Mouse (Mus musculus): ENCODE results near the gene Crcp.

Crcp gene

DNA sequence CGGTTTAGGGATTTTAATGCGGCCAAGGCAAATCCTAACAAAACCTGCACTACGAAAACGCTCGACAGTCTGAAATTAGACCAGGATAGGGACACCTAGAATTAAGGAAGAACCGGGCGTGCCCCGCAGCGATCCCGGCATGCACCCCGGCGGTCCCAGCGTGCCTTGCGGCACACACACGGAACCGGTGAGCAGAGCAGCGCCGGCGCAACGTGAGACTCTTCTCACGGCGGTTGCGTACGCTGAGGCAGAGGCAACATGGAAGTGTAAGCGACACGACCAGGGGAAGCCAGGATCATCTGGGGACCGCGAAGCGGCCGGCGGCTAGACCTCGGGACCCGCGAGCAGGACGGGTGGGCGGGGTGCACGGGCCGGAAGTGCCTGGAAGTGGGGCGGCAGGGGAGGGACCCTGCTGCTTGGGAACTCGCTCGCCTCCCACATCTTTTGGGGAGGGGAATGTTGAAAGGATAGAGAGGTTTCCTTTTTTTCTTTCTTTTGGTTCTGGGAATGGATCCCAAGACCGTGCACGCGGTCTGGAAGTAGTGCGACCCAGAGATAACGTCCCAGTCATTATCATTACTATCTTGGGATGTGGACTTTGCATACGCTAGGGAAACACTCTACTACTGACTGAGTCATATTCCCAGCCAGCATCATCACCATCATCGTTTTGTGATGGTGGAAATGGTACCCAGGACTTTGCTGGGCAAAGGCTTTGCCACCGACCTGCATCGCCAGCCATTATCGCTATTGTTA lies at the start of gene Crcp, which contains the start of gene Asl:
Gene Crcp (plus strand): TSS at position 149 of the 756 bp plus-strand sequence.
Gene Asl (minus strand): TSS at position 106 of the 756 bp plus-strand sequence.
- TF ChIP-seq NANOG (IDR thresholded peaks at IDR 0.05; ENCODE audit: borderline replicate concordance, low read length) (no peak), CTCF (conservative IDR thresholded peaks at IDR 0.05; ENCODE audit: low read length) (no peak), POU5F1 (IDR thresholded peaks at IDR 0.05; ENCODE audit: borderline replicate concordance, low read length) (no peak)
- H3K4me3 ChIP-seq (replicated peaks; ENCODE audit: low read length): peak within 1 kb of the TSS; percentile 87

DNA sequence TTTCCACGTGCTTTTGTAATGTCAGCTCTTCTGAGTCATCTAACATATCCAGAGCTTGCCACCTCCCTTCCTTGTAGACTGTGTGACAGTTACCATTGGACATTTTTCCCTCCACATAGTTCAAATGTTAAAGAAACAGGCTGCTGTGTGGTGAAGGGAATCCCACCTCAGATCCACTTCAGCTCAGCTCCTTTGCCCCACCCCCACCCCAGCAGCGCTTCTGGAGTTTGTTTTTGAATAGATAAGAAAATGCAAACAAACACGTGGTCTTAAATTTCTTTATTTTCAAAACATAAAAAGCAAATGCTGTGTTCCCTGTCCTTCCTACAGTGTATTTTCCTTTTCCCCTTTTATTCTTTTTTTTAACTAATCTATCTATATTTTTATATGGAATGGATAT lies 48.9 kb upstream of the Crcp start:
- H3K9me3 ChIP-seq (ENCODE audit: low read length): no peaks in the 10 kb centered on the region
- TF ChIP-seq NANOG (IDR thresholded peaks at IDR 0.05; ENCODE audit: borderline replicate concordance, low read length) (no peak), POU5F1 (IDR thresholded peaks at IDR 0.05; ENCODE audit: borderline replicate concordance, low read length) (no peak), CTCF (conservative IDR thresholded peaks at IDR 0.05; ENCODE audit: low read length) (no peak)
- no peaks in the 10 kb centered on the region for H3K27me3 ChIP-seq (ENCODE audit: insufficient read depth, low read length)

More for the DNA sequence above, at the start of gene Crcp, which contains the start of gene Asl:
- H3K36me3 ChIP-seq (ENCODE audit: insufficient read depth, low read length): peaks cover 5% of the 10 kb centered on the region; the same call in 1 of the 2 replicates
- H3K4me1 ChIP-seq (replicated peaks; ENCODE audit: low read depth, low read length): peaks cover 55% of the 10 kb centered on the region
- no peaks in the 10 kb centered on the region for H3K9me3 ChIP-seq (ENCODE audit: low read length)
- no peaks in the 10 kb centered on the region for H3K27me3 ChIP-seq (ENCODE audit: insufficient read depth, low read length)

DNA sequence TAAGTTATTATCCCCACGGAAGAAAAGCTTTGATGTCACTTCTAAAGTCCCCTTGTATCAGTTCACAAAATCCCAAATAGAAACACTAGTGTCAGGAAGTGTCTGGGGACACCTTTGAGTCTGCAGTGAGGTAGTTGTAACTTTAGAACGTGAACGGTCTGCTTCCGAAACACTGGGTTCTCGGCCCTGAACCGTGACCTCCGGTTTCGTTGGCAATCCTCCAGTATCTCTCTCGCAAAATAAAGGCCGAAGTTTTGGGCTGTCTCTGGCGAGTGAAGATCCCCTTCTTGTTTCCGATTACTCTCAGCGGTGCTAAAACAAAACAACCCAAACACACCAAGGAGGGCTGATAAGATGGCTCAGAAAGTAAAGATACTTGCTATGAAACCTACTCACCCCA lies 39.7 kb upstream of the Crcp start:
- Histone ChIP-seq H3K27me3 (ENCODE audit: insufficient read depth, low read length) (no peaks in the 10 kb centered on the region), H3K36me3 (ENCODE audit: insufficient read depth, low read length) (peaks cover 55% of the 10 kb centered on the region), H3K9me3 (ENCODE audit: low read length) (no peaks in the 10 kb centered on the region), H3K4me3 (replicated peaks; ENCODE audit: low read length) (no peak overlapping the region), H3K4me1 (replicated peaks; ENCODE audit: low read depth, low read length) (peaks cover 47% of the 10 kb centered on the region)
- TF ChIP-seq CTCF (conservative IDR thresholded peaks at IDR 0.05; ENCODE audit: low read length) (no peak), POU5F1 (IDR thresholded peaks at IDR 0.05; ENCODE audit: borderline replicate concordance, low read length) (no peak), NANOG (IDR thresholded peaks at IDR 0.05; ENCODE audit: borderline replicate concordance, low read length) (no peak)

More for the DNA sequence above, 48.9 kb upstream of the Crcp start:
- H3K4me1 ChIP-seq (replicated peaks; ENCODE audit: low read depth, low read length): peaks cover 62% of the 10 kb centered on the region
- H3K36me3 ChIP-seq (ENCODE audit: insufficient read depth, low read length): peaks cover 81% of the 10 kb centered on the region
- no peak overlapping the region for H3K4me3 ChIP-seq (replicated peaks; ENCODE audit: low read length)

DNA sequence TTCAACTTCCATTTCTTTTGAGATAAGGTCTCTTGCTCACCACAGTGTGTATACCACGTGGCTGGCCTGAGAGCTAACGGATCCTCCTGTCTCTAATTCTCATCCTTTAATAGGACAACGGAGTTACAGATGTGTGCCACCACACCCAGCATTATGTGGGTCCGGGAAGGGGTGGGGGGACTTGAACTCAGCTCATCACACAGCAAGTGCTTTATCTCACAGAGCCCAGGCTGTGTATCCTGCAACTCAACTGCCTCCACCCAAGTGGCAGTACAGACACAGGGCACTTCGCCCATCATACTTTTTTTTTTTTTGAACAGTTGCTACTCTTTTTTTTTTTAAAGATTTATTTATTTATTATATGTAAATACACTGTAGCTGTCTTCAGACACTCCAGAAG lies 37.2 kb upstream of the Crcp start:
- Histone ChIP-seq H3K27me3 (ENCODE audit: insufficient read depth, low read length) (0 out of 2 replicates have a peak, but pooled peaks cover 1% of the 10 kb centered on the region), H3K4me3 (replicated peaks; ENCODE audit: low read length) (no peak overlapping the region), H3K4me1 (replicated peaks; ENCODE audit: low read depth, low read length) (peaks cover 54% of the 10 kb centered on the region), H3K36me3 (ENCODE audit: insufficient read depth, low read length) (peaks cover 50% of the 10 kb centered on the region), H3K9me3 (ENCODE audit: low read length) (no peaks in the 10 kb centered on the region)
- no peak for TF ChIP-seq NANOG (IDR thresholded peaks at IDR 0.05; ENCODE audit: borderline replicate concordance, low read length)
- TF ChIP-seq CTCF (conservative IDR thresholded peaks at IDR 0.05; ENCODE audit: low read length): no peak
- TF ChIP-seq POU5F1 (IDR thresholded peaks at IDR 0.05; ENCODE audit: borderline replicate concordance, low read length): no peak

DNA sequence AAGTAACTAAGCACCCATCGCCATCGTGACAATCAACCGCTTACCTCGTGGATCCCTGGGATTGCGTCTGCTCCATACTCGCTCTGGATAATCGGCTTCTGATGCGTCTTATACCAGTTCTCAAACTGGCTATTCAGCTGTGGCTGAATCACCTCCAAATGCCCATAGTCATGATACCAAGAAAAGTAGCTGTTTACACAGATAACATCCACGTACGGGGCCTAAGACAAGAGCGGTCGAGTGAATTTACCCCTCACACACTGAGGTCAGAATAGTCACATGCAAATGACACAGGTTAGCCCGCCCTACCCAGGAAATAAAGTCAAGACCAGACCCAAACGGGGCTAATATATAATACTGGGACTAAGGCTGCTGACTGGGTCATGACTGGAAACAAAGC lies 35.7 kb upstream of the Crcp start:
- TF ChIP-seq NANOG (IDR thresholded peaks at IDR 0.05; ENCODE audit: borderline replicate concordance, low read length) (no peak), CTCF (conservative IDR thresholded peaks at IDR 0.05; ENCODE audit: low read length) (no peak), POU5F1 (IDR thresholded peaks at IDR 0.05; ENCODE audit: borderline replicate concordance, low read length) (no peak)
- Histone ChIP-seq H3K36me3 (ENCODE audit: insufficient read depth, low read length) (peaks cover 40% of the 10 kb centered on the region), H3K27me3 (ENCODE audit: insufficient read depth, low read length) (peaks cover 8% of the 10 kb centered on the region; the same call in 1 of the 2 replicates), H3K4me3 (replicated peaks; ENCODE audit: low read length) (no peak overlapping the region), H3K4me1 (replicated peaks; ENCODE audit: low read depth, low read length) (peaks cover 54% of the 10 kb centered on the region), H3K9me3 (ENCODE audit: low read length) (no peaks in the 10 kb centered on the region)

DNA sequence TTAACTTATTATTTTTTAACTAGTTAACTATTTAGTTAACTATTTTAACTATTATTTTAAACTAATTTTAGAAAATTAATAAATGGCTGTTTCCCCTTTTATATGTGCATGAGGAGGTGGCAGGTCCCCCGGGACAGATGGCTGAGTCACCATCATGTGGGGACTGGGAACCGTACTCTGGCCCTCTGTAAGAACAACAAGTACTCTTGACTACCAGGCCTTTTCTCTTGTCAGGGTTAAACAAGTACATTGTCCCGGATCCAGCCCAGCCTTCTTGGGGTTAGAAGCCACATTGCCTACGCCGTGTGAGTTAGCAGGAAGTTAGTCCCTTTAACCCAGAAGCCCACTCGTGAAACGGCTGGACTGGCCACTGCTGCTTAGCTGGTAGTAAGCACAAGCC lies 34.1 kb upstream of the Crcp start:
- Histone ChIP-seq H3K9me3 (ENCODE audit: low read length) (no peaks in the 10 kb centered on the region), H3K4me3 (replicated peaks; ENCODE audit: low read length) (no peak overlapping the region), H3K36me3 (ENCODE audit: insufficient read depth, low read length) (peaks cover 30% of the 10 kb centered on the region), H3K27me3 (ENCODE audit: insufficient read depth, low read length) (peaks cover 8% of the 10 kb centered on the region; the same call in 1 of the 2 replicates), H3K4me1 (replicated peaks; ENCODE audit: low read depth, low read length) (peaks cover 39% of the 10 kb centered on the region)
- TF ChIP-seq CTCF (conservative IDR thresholded peaks at IDR 0.05; ENCODE audit: low read length) (no peak), POU5F1 (IDR thresholded peaks at IDR 0.05; ENCODE audit: borderline replicate concordance, low read length) (no peak), NANOG (IDR thresholded peaks at IDR 0.05; ENCODE audit: borderline replicate concordance, low read length) (no peak)

DNA sequence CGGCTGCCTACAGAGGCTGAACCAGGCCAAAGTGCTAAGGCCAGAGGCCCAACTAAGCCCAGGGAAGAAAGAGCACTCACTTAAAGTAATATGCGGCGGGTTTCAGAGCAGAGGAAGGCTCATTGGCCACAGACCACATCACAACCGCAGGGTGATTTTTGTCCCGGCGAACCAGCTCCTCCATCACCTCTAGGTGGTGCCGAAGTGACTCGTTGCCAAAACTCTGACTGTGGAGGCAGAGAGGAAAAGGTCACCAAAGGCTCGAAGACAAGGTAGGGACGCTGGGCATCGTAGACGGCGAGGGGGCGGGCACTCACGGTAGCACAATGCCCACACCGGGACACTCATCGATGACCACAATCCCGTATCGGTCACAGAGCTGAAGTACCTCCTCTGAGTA lies 31.4 kb upstream of the Crcp start:
- Histone ChIP-seq H3K36me3 (ENCODE audit: insufficient read depth, low read length) (peaks cover 20% of the 10 kb centered on the region), H3K4me3 (replicated peaks; ENCODE audit: low read length) (peak overlapping the region; percentile 56), H3K27me3 (ENCODE audit: insufficient read depth, low read length) (peaks cover 19% of the 10 kb centered on the region), H3K4me1 (replicated peaks; ENCODE audit: low read depth, low read length) (peaks cover 61% of the 10 kb centered on the region), H3K9me3 (ENCODE audit: low read length) (no peaks in the 10 kb centered on the region)
- TF ChIP-seq CTCF (conservative IDR thresholded peaks at IDR 0.05; ENCODE audit: low read length) (no peak), POU5F1 (IDR thresholded peaks at IDR 0.05; ENCODE audit: borderline replicate concordance, low read length) (no peak), NANOG (IDR thresholded peaks at IDR 0.05; ENCODE audit: borderline replicate concordance, low read length) (no peak)

DNA sequence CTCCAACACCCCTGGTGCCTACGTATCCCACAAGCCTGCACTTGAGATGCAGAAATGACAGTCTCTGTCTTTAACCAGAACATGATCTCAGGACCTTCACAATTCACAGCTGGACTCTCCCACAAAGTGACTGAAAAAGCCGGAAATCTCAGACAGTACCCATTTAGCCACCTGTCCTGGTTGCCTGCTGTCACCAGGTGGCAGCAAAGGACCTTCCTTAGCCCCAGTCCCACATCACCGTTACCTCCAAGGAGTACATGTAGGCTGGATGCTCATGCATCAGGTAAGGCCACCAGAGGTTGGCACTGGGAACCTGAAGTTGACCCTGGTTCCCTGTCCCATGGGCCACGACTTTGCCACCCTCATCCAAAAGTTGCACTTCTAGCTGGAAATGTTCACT lies 30.0 kb upstream of the Crcp start:
- peaks cover 59% of the 10 kb centered on the region for H3K4me1 ChIP-seq (replicated peaks; ENCODE audit: low read depth, low read length)
- TF ChIP-seq CTCF (conservative IDR thresholded peaks at IDR 0.05; ENCODE audit: low read length) (peak; percentile 72), NANOG (IDR thresholded peaks at IDR 0.05; ENCODE audit: borderline replicate concordance, low read length) (no peak), POU5F1 (IDR thresholded peaks at IDR 0.05; ENCODE audit: borderline replicate concordance, low read length) (no peak)
- no peaks in the 10 kb centered on the region for H3K9me3 ChIP-seq (ENCODE audit: low read length)
- peaks cover 12% of the 10 kb centered on the region for H3K36me3 ChIP-seq (ENCODE audit: insufficient read depth, low read length)
- peaks cover 31% of the 10 kb centered on the region for H3K27me3 ChIP-seq (ENCODE audit: insufficient read depth, low read length)
- no peak overlapping the region for H3K4me3 ChIP-seq (replicated peaks; ENCODE audit: low read length)
